Mouse (Mus musculus): ENCODE results near the gene Mmrn2.
"Not testable (repeated sequence)": the region's sequence is repeated elsewhere in the genome, so short reads cannot be mapped to it uniquely, and the experiment has no call there.

Gene Mmrn2

DNA sequence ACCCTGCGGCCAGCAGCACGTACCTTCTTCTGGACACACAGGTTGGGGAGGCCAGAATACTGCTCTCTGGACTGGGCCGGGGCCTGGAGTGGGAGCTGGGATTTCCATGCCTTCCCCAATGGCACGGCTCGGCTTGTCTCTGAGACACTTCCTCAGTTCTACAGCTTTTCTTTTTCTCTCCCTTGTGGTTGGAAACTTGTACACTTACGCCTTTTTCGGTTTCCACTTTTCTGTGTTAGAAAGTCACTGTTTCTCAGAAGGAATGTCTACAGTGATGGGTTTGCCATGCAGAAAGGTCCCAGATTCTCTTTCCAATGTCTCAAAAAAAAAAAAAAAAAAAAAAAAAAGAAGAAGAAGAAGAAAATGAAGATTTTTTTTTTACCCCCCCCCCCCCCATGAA lies 28.2 kb downstream of the Mmrn2 start:
- no peak for DNase-seq (ENCODE audit: low spot score in 2 of 2)

DNA sequence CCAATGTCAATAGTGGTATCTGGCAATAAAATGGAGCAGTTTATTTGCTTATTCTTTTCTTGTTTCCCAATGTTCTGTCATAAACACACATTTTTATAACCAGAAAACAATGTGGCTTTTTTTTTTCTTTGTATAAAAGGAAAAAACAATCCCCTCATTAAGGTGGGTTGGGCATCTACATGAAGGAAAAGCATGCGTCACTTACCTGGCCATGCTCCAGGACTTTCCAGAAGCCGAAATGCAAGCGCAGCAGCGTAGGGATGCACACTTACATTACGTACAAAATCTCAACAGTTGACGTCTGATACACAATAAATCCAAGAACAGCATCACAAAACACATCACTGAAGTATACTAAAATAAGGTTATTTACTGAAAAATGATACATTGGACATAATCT lies 35.5 kb downstream of the Mmrn2 start:
- no peak for DNase-seq (ENCODE audit: low spot score in 2 of 2)

DNA sequence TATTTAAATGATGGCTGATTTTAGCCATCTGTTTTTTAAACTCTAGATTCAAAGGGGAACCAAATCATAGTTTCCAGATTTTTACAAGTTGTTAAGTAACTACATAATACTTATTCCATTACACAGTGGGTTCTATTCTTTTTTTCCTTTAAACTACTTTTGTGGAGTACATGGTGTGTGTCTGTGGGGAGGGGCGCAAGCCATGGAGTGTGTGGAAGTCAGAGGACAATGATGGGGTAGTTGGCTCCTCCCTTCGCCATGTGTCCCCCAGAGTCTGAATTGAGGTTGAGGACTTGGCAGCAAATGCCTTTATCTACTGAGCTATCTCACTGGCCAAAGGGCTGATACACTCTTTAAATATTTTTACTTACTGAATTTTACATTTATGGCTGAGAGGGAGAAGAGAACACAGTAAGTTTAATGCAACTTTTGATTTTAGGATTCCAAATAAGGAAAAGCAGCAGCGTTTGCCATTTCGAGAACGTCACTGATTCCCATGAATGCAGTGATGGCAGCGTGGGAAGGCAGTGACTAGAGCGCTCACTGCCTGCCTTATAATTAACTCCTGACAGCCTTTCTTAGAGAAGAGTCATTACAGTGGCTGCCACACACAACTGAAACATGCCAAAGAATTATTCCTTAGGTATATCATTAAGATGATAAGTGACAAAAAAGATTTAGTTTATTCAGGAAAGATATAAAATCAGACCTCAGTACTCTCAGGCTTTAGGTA lies 37.1 kb downstream of the Mmrn2 start:
- no peak for DNase-seq (ENCODE audit: low spot score in 2 of 2)

DNA sequence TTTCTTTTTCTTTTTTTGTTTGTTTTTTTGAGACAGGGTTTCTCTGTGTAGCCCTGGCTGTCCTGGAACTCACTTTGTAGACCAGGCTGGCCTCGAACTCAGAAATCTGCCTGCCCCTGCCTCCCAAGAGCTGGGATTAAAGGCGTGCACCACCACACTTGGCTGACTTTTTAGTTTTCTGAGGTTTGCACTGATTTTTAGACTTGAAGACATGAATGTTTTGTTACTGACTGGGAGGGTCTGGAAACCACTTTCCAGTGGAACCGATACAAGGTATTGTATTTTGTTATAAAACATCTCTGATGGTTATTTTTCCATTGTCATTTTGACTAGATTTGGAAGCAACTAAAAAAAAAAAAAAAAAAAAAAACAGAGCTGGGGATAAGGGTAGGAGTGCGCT lies 41.7 kb downstream of the Mmrn2 start:
- not testable (repeated sequence) for DNase-seq (ENCODE audit: low spot score in 2 of 2)

DNA sequence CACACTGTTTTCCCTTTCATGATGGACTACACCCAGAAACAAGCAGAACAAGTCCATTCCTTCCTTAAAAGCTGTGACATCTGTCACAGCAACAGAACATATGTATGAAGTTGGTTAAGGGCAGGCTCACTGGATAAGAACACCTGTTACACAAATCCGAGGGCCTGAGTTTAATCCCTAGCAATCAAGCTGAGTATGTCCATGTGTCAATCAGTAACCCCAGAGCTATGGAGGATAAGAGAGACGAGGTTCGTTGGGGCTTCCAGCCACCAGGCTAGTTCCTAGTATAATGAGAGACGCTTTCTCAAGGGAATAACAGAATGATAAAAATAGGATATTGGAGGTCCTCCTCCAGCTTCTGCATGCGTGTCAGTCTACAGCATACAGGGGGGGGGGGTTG lies 42.2 kb downstream of the Mmrn2 start:
- no peak for DNase-seq (ENCODE audit: low spot score in 2 of 2)

DNA sequence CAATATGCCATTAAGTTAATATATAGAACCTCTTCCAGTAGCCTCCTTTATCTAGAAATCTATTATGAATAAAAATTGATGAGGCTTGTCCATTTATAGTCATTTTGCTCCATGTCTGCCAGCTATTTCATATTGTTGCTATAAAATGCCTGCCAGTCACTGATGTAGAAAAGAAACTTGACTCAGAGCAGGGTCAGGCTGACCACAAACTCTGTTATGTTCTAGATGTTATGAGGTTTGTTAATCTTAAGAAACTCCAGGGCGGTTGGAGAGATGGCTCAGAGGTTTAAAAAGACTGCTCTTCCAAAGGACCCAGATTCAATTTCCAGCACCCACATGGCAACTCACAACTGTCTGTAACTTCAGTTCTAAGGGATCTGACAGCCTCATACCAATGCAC lies 45.8 kb downstream of the Mmrn2 start:
- DNase-seq (ENCODE audit: low spot score in 2 of 2) = no peak

DNA sequence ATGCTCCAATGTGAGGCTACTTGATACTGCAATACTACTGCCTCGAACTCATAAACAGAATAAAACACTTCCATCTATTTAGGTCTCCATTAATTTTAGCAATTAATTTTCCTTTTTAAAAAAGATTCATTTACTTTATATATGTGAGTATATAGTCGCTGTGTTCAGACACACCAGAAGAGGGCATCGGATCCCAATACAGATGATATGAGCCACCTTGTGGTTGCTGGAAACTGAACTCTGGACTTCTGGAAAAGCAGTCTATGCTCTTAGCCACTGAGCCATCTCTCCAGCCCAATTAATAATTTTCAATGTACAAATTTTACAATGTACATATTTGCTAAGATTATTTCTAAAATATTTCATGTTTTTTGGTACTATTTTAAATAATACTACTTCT lies 53.0 kb downstream of the Mmrn2 start:
- DNase-seq (ENCODE audit: low spot score in 2 of 2) = no peak

DNA sequence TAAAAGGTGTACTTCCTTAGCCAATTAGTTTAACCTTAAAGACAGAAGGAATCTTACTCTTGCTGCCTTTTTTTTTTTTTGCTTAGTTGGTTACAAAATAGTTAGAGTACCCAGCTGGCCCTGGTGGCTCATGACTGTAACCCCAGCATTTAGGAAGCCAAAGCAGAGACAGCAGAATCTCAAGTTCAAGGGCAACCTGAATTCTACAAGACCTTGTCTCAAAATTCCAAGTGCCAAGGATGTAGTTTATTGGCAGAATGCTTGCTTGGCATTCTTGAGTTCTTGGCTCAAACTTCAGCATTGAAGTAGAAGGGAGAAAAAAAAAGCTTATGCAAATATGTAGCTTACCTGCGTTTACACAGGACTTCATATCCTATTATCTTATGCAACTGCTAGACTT lies 53.8 kb downstream of the Mmrn2 start:
- no peak for DNase-seq (ENCODE audit: low spot score in 2 of 2)

DNA sequence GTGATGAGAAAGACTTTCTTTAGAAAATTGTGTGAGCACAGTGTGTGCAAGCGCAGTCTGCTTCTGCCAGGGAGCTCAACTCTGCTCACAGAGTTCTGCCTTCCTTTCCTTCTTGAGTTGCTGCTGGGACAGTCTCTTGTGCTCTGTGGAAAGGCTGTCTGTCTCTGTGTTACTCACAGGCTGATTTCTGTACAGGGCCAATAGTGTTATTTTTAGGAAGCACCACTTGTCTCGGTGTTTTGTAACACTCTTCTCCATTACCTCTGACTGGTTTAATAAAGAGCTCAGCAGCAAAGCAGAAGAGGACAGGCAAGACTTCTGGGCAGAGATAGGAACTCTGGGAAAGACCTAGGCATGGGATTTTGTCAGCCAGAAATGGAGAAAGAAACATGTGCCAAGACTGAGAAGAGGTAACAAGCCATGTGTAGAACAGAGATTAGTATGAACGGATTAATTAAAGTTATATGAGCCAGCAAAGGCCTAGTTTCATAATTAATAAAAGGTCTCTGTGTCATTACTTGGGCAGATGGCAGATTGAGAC lies 65.3 kb downstream of the Mmrn2 start:
- DNase-seq (ENCODE audit: low spot score in 2 of 2) = no peak

DNA sequence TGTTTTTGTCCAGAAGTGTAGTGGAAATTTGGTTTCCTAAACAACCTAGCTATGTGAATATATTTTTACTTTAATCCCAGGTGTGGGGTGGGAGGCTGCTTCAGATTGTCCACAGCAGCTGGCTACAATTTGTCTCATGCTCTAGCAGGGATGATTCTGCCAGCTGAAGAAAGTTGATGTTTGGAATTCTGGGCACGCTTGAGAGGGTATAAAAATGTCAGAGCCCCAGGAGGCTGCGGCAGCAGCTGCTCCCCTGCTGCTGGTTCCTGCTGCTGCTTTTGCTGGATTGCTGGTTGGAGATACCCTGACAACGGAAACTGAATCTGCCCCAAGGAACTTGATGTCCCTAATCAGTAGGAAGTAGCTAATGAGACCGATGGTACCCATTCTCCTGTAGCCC lies 67.3 kb downstream of the Mmrn2 start:
- no peak for DNase-seq (ENCODE audit: low spot score in 2 of 2)

DNA sequence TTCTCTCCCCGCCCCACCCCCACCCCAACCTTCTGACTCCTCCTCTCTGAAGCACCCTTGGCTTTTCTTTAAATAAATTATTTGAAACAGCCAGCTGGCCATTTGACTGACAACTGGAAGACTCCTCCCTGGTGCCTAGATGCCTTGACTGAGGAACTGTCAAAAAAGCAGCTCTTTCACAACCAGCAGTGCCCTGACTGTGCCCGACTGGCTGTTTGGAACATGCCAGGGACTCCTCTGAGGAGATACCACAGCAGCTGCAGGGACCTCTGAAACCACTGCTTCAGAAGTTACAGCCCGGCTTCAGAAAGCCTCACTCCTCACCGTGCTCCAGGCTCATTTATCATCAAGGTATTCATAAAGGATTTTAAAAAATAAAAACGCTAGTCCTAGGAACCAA lies 69.1 kb downstream of the Mmrn2 start:
- no peak for DNase-seq (ENCODE audit: low spot score in 2 of 2)

DNA sequence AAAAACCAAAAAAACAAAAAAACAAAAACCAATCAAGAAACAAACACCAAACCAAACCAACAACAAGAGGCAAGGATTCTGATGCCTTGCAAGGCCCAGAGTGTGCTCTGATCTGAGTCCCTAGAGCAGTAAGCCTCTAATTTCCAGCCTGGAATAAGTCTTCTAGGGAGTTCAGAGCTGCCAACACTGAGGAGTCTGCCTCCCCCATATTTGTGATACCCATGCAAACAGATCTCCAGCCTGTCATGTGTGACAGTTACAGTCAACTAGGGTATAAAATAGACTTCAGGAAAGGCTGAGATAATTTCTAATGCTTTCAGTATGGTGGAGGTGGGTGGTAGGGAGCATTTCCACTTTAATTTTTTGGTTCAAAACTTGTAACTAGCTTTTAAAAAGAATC lies 69.7 kb downstream of the Mmrn2 start:
- DNase-seq (ENCODE audit: low spot score in 2 of 2) = no peak

DNA sequence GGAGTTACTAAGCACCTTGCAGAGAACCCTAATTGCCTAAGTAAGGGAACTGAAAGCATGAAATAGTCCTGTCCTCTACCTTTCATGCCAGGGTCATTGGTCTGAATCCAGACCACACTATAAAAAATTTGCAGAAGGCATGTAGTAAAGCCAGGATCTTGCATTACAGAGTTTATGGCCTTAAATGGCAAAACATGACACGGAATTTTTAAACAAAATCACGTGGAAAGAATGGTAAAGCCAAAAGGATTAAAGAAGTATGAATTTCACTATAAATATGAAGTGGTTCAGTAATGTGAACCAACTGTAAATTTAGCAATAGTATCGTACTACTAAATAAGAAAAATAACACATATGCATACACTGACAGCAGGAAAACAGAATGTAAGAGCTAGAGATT lies 70.1 kb downstream of the Mmrn2 start:
- no peak for DNase-seq (ENCODE audit: low spot score in 2 of 2)

DNA sequence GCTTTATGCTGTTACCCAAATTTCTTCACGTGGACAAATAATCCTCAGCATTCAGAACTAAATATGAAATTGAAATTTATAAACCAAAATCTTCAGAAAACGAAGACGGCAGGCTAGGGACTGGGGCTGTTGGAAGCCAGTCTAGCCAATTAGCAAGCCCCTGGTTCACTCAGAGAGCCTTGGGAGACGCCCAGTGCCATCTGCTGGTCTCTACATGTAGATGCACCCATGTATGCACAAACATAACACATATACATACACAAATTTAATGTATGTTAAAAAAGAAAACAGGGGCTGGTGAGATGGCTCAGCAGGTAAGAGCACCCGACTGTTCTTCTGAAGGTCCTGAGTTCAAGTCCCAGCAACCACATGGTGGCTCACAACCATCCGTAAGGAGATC lies 71.4 kb downstream of the Mmrn2 start:
- no peak for DNase-seq (ENCODE audit: low spot score in 2 of 2)

DNA sequence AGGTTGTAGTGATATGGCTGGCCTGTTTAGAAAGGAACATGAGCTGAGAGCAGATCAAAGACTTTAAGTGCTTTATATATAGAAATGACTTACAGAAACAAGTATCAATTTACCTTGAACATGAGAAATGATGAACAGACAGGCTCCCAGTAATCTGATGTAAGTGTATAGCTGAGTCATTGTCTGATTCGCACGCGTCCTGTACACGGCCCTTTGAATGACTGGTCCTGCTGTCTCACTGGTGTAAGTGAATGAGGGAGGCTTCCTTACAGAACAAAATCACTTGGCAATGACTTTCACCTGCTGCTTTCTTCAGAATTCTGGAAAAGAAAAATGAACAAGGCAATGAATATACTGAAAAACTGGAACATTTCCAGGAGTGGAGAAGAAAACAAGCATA lies 72.4 kb downstream of the Mmrn2 start:
- DNase-seq (ENCODE audit: low spot score in 2 of 2) = no peak

DNA sequence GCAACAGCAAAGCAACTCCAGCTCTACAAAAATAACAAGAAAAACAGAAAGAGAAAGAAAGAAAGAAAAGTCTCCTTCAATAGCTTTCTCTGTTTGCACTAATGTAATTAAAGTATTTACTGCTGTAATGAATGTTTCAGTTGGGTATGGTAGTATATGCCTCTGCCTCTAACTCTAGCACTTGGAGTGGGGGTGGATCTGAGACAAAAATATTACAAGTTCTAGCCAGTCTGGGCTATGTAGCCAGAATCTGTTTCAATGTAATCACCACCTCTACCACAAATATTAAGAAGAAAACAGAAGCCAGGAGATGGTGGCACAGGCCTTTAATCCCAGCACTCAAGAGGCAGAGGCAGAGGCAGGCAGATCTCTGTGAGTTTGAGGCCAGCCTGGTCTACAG lies 73.1 kb downstream of the Mmrn2 start:
- DNase-seq (ENCODE audit: low spot score in 2 of 2) = no peak

DNA sequence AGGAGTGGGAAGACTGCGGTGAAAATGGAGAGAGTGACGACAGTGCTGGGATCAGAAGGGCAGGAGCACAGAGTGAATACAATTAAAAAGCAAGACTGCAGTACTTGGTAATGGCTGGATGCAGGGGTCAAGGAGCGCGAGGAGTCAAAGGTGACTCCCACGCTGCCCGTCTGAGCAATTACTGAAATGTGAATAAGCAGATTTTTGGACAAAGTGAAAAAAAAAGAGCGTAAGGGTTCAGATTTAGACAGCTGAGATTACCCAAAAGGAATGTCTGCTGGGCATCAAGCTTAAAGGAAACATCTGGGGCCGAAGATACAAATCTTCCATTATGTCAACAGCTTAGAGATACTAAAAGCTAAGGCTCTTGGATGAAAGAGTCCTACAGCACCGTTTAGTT lies 74.5 kb downstream of the Mmrn2 start:
- DNase-seq (ENCODE audit: low spot score in 2 of 2) = no peak

DNA sequence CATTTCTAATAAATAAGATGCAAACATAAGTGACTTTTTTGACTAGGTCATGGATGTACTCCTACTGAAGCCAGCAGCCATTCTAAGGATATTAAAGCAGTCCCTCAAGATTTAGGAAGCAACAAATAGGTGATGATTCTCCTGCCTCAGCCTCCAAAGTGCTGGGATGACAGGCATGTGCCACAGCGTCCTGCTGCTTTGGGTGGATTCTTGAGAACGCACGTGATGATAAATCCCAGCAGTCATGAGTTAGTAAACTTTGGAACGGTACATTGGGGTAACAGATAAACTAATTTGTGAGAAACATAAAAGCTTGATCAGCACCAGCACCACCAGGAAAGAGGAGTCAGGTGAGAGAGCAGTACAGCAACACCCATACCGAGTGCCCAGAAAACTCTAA lies 75.2 kb downstream of the Mmrn2 start:
- DNase-seq (ENCODE audit: low spot score in 2 of 2) = no peak

DNA sequence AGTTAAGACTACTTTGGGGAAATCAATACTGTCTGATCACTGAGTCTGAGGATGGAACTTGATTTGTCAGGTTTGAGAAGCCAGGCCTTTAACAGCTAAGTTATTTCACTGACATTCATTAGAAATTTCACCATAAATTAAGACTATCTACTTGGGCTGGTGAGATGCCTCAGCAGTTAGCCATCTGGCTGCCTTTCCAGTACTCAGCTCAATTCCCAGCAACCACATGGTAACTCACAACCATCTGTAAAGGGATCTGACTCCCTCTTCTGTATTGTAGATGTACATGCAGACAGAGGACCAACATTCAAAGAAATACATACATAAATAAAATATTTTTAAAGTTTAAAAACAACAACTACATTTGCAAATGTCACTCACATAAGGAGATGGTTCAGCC lies 76.6 kb downstream of the Mmrn2 start:
- DNase-seq (ENCODE audit: low spot score in 2 of 2) = no peak

DNA sequence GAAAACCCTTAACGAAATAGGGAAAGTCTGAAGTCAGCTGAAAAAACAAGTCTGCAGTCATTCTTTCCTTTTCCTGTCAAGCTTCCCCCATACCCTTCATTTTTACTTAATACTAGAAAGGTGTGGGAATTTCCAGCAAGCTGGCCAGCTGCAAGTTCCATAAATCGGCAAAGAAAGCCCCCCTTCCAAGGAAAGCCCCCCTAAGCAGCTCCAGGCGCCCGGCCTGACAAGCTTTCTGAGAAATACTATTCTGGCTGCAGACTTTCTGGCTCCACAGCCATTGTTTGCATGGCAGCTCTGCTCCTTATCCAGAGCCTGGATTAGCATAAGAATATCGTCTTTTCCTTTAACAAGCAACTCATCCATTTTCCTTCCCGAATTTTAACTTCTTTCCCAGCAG lies 78.4 kb downstream of the Mmrn2 start:
- DNase-seq (ENCODE audit: low spot score in 2 of 2) = no peak
